Mouse (Mus musculus) CD4-positive, CD25-positive, alpha-beta regulatory T cell, adult 4 months (primary cell): ENCODE results near the gene Zfp882. TPM values are rescaled to one million over a fixed set of nuclear protein-coding genes. Genes with fewer than 3 reads are reported as not detected.
"Not testable (repeated sequence)": the region's sequence is repeated elsewhere in the genome, so short reads cannot be mapped to it uniquely, and the experiment has no call there.

ENCODE experiments used
- ATAC-seq: one replicate; pipeline ENCODE4 v1.8.0; 2017
- polyA plus RNA-seq, 2 experiments: library from polyadenylated mRNA; unstranded; fragments of 100-300 nt; shearing (Covaris generic); gene quantifications; one replicate each; pipeline ENCODE4 v1.2.1; 2017

Zfp882 gene
- polyA plus RNA-seq, 2 experiments from 2014 or later, result 8.2 to 9.4 TPM

DNA sequence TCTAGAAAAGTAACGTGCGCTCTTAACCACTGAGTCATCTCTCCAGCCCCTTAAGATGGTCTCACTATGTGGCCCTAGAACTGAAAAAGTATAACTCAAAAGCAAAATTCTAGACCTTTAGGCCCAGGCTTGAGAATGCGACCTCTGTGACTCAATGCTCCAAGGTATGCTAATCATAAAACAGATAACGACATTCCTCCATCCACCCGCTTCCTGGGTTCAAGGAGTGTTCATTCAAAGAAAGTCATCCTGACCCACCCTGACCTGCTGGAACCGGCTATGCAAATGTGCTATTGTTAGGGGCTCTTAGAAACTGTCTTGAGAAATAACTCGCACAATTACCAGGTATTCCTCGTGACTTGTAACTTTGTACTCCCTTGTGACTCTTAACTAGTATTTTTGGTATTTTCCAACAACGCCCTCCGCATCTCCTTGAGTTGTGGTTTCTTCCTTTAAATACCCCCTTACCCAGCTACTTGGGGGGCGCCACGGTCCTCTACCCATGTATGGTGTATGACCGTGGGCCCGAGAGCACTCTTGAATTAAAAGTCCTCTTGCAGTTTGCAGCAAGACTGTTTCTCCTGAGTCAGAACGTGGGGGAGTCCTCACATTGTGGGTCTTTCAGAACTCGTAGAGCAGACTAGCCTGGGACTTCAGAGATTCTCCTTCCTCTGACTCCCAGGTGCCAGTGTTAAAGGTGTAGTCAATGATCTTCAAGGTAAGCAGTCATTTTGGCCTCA, 44.7 kb downstream of the Zfp882 start:
- ATAC-seq, result not testable (repeated sequence)

DNA sequence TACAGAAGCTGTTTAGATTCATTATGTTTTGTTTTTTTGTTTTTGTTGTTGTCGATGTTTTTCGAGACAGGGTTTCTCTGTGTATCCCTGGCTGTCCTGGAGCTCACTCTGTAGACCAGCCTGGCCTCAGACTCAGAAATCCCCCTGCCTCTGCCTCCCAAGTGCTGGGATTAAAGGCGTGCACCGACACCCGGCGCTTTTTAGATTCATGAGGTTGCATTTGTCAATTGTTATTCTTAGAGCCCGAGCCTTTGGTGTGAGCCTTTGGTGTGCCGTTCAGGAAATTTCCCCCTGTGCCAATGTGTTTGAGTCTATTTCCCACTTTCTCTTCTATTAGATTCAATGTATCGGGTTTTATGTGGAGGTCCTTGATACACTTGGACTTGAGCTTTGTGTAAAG, 46.3 kb downstream of the Zfp882 start:
- ATAC-seq, result no peak

DNA sequence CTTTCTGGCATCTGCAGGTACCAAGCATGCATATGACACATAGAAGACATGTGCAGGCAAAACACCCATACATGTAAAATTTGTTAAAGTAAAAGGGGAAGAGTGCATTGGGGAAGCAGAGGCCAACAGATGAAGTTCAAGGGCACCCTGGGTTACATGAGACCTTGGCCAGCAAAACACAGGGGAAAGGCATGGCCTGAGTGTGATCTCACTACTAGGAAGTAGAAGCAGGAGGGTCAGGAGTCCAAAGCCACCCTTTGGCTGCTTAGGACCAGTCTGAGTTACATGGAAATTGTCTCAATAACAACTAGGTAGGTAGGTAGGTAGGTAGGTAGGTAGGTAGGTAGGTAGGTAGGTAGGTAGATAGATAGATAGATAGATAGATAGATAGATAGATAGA, 52.1 kb downstream of the Zfp882 start:
- ATAC-seq, result no peak

DNA sequence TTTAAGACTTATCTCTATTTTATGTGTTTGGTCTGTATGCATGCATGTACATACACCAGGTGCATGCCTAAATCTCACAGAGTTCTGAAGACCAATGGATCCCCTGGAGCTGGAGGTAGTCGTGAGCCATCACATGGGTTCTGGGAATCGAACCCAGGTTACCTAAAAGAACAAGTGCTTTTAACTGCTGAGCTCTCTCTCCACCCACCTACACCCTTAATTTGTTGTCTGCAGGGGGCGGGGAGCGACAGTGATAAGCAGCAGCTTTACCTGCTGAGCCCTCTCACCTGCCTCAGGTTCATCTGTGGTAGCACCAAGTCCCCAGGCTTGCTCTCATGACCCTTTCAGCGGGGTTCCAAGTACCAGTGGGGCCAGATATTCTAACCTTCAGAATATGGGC, 53.4 kb downstream of the Zfp882 start:
- ATAC-seq, result no peak

DNA sequence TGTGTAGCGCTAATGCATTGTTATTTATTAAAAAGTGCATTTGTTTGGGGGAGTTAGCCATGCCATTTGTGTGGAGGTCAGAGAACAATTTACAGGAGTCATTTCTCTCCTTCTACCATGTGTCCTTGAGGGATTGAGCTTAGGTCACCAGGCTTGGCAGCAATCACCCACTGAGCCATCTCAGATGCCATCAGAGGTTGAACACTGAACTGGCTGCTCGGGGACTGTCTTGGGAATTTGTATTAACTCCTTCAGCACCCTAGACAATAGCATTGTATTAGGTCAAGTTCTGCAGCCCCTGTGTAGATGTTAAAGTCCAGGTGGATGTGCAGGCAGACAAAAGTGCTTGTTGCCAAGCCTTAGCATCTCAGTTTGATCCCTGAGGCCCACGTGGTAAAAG, 55.6 kb downstream of the Zfp882 start:
- ATAC-seq, result no peak

- ATAC-seq, result no peak
These were observed 56.8 kb downstream of the Zfp882 start for GRCm38 (mm10) chr8:71965166-71965565.

Other genes with a start within 250 kb of the Zfp882 start
- gene Unc13a, start 236.9 kb upstream of the Zfp882 start, polyA plus RNA-seq, result under 1 TPM; 0.47 to 0.50 TPM
- gene Jak3, start 232.3 kb upstream of the Zfp882 start, polyA plus RNA-seq, result 10 to 100 TPM; 21.2 TPM
- gene Insl3, start 219.4 kb upstream of the Zfp882 start, polyA plus RNA-seq, result 10 to 100 TPM; 15.1 to 24.5 TPM
- 1 to 10 TPM; 3.4 to 6.5 TPM for gene B3gnt3, start 206.8 kb upstream of the Zfp882 start, polyA plus RNA-seq
- 10 to 100 TPM; 40.4 to 46.7 TPM for gene Fcho1, start 182.9 kb upstream of the Zfp882 start, polyA plus RNA-seq
- 1 to 10 TPM; 4.8 to 5.3 TPM for gene Zfp709, start 26.6 kb upstream of the Zfp882 start, polyA plus RNA-seq
- 10 to 100 TPM; 19.4 to 25.4 TPM for gene Zfp617, start within 50 bp of the Zfp882 start, polyA plus RNA-seq
- gene Zfp961, start 42.4 kb downstream of the Zfp882 start, polyA plus RNA-seq, result 10 to 100 TPM; 24.5 to 27.3 TPM
- gene Cyp4f18, start 101.0 kb downstream of the Zfp882 start, polyA plus RNA-seq, result 1 to 10 TPM in 1 of 2 experiments, under 1 TPM in 1; 0.38 to 6.6 TPM
- gene Olfr372, start 132.6 kb downstream of the Zfp882 start, polyA plus RNA-seq, result under 1 TPM; 0.22 to 0.52 TPM
- under 1 TPM; 0.42 to 0.78 TPM for gene Olfr373, start 174.6 kb downstream of the Zfp882 start, polyA plus RNA-seq
- under 1 TPM in 1 of 2 experiments, not detected in 1; 0.17 TPM for gene Olfr374, start 198.4 kb downstream of the Zfp882 start, polyA plus RNA-seq
- 100 to 1,000 TPM; 231 to 239 TPM for gene Tpm4, start 226.4 kb downstream of the Zfp882 start, polyA plus RNA-seq